In the genomic region with DNA sequence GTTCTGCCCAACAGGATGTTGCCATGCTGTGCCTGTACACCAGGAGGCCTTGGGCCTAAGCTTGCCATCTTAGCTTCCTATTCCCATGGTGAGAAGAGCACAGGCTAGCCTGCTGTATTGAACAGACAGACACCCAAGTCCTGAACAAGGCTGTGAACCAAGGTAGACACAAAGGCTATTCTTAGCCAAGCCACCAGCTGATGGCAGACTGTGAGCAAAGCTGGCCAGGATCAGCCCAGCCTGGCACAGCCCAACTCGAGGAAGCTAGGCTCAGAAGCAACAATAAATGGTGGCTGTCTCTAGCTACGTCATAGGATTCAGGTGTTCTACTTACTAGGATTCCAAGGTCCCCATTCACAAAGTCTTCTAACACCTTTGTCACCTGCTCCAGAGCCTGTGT, we compare ENCODE assay signal across 22 mouse cellular contexts. TPM values are rescaled to one million over a fixed set of nuclear protein-coding genes. Genes with fewer than 3 reads are reported as not detected.
DNase-seq lines count a peak whose midpoint lies in the region; ATAC-seq and TF ChIP-seq lines count a peak whose summit lies in the region.
"Had no signal": no experiment of that assay in that cellular context is flagged by ENCODE, and none has a peak within 500 bp of the region (broad histone marks: within the 10 kb centered on the region; RNA-seq: fewer than 3 reads in every experiment).

No protein-coding gene starts in this region.

- no peak for TF ChIP-seq CTCF in cerebellum, adult 2 months (IDR thresholded peaks at IDR 0.05; ENCODE audit: borderline replicate concordance, insufficient read depth, low read depth, low read length)

- H3K4me2 ChIP-seq in liver, embryonic 12.5 days: no peak overlapping the region

- 6% methylated on average over 2 of the region's 2 CpGs for WGBS in cerebellum, adult 2 months
- WGBS in liver, embryonic 12.5 days (ENCODE audit: insufficient replicate concordance): 62% methylated on average over 2 of the region's 2 CpGs

- no peaks in the 10 kb centered on the region for H3K9me3 ChIP-seq in liver, embryonic 12.5 days (replicated peaks)
- H3K9me3 ChIP-seq: G1E had no signal

- 0 out of 2 replicates have a peak overlapping the region, but pooled peaks have one; percentile 23 for H3K9ac ChIP-seq in liver, embryonic 12.5 days

- TF ChIP-seq POLR2A in cerebellum, adult 2 months (IDR thresholded peaks at IDR 0.05; ENCODE audit: borderline replicate concordance, insufficient read depth, low read length): no peak

- H3K4me3 ChIP-seq in cerebellum, adult 2 months (replicated peaks; ENCODE audit: insufficient read depth, low read depth, low read length): no peak overlapping the region
- no peak overlapping the region for H3K4me3 ChIP-seq in liver, embryonic 12.5 days

- H3K27ac ChIP-seq in cerebellum, adult 2 months (ENCODE audit: insufficient read depth, low read length): peak overlapping the region; percentile 39; the same call in 1 of the 2 replicates
- no peak overlapping the region for H3K27ac ChIP-seq in liver, embryonic 12.5 days

- H3K4me1 ChIP-seq in cerebellum, adult 2 months (ENCODE audit: control insufficient read depth, insufficient read depth, low read length): peaks cover 15% of the 10 kb centered on the region
- no peaks in the 10 kb centered on the region for H3K4me1 ChIP-seq in liver, embryonic 12.5 days

- H3K27me3 ChIP-seq in cerebellum, adult 2 months (ENCODE audit: control insufficient read depth, insufficient read depth, low read length): no peaks in the 10 kb centered on the region
- H3K27me3 ChIP-seq in liver, embryonic 12.5 days (replicated peaks): no peaks in the 10 kb centered on the region
- H3K27me3 ChIP-seq: CH12.LX, Patski had no signal

- peaks cover 89% of the 10 kb centered on the region for H3K36me3 ChIP-seq in liver, embryonic 12.5 days

- peak; percentile 27 to 38 for DNase-seq in cerebellum, adult 2 months
- DNase-seq in cerebellum, postnatal 10 days: no peak
- DNase-seq in cerebellum, postnatal 25 days: peak; percentile 40 to 51
- DNase-seq in cerebellum, postnatal 4 days (ENCODE audit: low spot score in 2 of 2): no peak
- DNase-seq in liver: no peak
- no peak for DNase-seq in heart, adult 11 months
- DNase-seq: adrenal gland, adult 2 months; adrenal gland, adult 8-10 months; adrenal gland, postnatal 10 days; adrenal gland, postnatal 14 days; adrenal gland, postnatal 25 days; adrenal gland, postnatal 36 days; B cell, adult 2 months; cerebellum, adult 11 months; cerebellum, adult 11-12 months had no signal

- ATAC-seq in liver, embryonic 12.5 days: no peak
- ATAC-seq in erythroid progenitor cell, adult 5-6 weeks (replicated peaks; ENCODE audit: low FRiP score, poor library complexity, severe bottlenecking): 0 out of 2 replicates have a peak, but pooled peaks have one; percentile 50
- ATAC-seq: activated CD4-positive, CD25-positive, alpha-beta regulatory T cell, adult 4 months; CD4-positive, CD25-positive, alpha-beta regulatory T cell, adult 4 months; Patski had no signal

RNA-seq across cellular contexts. Expression of gene Itpkc, which starts 15.8 kb away (rescaled TPM):
- 12.4 and 13.2 TPM in 2 replicates for polyA plus RNA-seq in cerebellum, adult 2 months (2012; rRNA removed)
- polyA plus RNA-seq in liver, embryonic 12.5 days (2016; fragmentation: Nextera tagmentation; extraction: Ambion mirVana): 3.5 and 4.1 TPM in 2 replicates
- 1.8 and 4.2 TPM in 2 replicates for total RNA-seq in erythroid progenitor cell, adult 5-6 weeks (2015; ENCODE audit: low replicate concordance)
- total RNA-seq in erythroid progenitor cell, adult 5-6 weeks (2017; ENCODE audit: low replicate concordance): 0.39 and 5.4 TPM in 2 replicates

RNA-seq across cellular contexts. Expression of gene Snrpa, which starts 16.6 kb away (rescaled TPM):
- 158 and 173 TPM in 2 replicates for polyA plus RNA-seq in cerebellum, adult 2 months (2012; rRNA removed)
- 150 and 163 TPM in 2 replicates for polyA plus RNA-seq in liver, embryonic 12.5 days (2016; fragmentation: Nextera tagmentation; extraction: Ambion mirVana)
- 41.1 and 41.9 TPM in 2 replicates for total RNA-seq in erythroid progenitor cell, adult 5-6 weeks (2015; ENCODE audit: low replicate concordance)
- 7.8 and 14.8 TPM in 2 replicates for total RNA-seq in erythroid progenitor cell, adult 5-6 weeks (2017; ENCODE audit: low replicate concordance)

RNA-seq across cellular contexts. Expression of gene BC024978, which starts 17.0 kb away (rescaled TPM):
- polyA plus RNA-seq in cerebellum, adult 2 months (2012; rRNA removed): 17.9 and 18.8 TPM in 2 replicates
- polyA plus RNA-seq in liver, embryonic 12.5 days (2016; fragmentation: Nextera tagmentation; extraction: Ambion mirVana): 1.5 TPM in 2 replicates
- total RNA-seq in erythroid progenitor cell, adult 5-6 weeks (2015; ENCODE audit: low replicate concordance): 0.84 and 9.4 TPM in 2 replicates
- not detected in 2 replicates for total RNA-seq in erythroid progenitor cell, adult 5-6 weeks (2017; ENCODE audit: low replicate concordance)

RNA-seq across cellular contexts. Expression of gene Coq8b, which starts 20.2 kb away (rescaled TPM):
- polyA plus RNA-seq in cerebellum, adult 2 months (2012; rRNA removed): 20.8 and 23.9 TPM in 2 replicates
- 14.2 and 15.7 TPM in 2 replicates for polyA plus RNA-seq in liver, embryonic 12.5 days (2016; fragmentation: Nextera tagmentation; extraction: Ambion mirVana)
- 2.9 TPM in 1 of 2 replicates, not detected in the other for total RNA-seq in erythroid progenitor cell, adult 5-6 weeks (2015; ENCODE audit: low replicate concordance)
- 7.7 TPM in 1 of 2 replicates, not detected in the other for total RNA-seq in erythroid progenitor cell, adult 5-6 weeks (2017; ENCODE audit: low replicate concordance)

RNA-seq across cellular contexts. Expression of gene Mia, which starts 31.7 kb away (rescaled TPM):
- 11.2 and 16.9 TPM in 2 replicates for polyA plus RNA-seq in cerebellum, adult 2 months (2012; rRNA removed)
- 0.29 and 0.45 TPM in 2 replicates for polyA plus RNA-seq in liver, embryonic 12.5 days (2016; fragmentation: Nextera tagmentation; extraction: Ambion mirVana)
- total RNA-seq in erythroid progenitor cell, adult 5-6 weeks (2015; ENCODE audit: low replicate concordance): not detected in 2 replicates
- total RNA-seq in erythroid progenitor cell, adult 5-6 weeks (2017; ENCODE audit: low replicate concordance): not detected in 2 replicates
- total RNA-seq: adrenal gland, adult 2 months; adrenal gland, postnatal 25 days had no signal
- polyA plus RNA-seq: adrenal gland, adult 2 months; Patski had no signal

Comparison
In these comparisons a context has a peak if more than half of its experiments do, and no peak if none do; other contexts are left out.
1. DNase-seq: peak in cerebellum, adult 2 months (2 of 2) and cerebellum, postnatal 25 days (2 of 2); none in cerebellum, postnatal 10 days (0 of 2), cerebellum, postnatal 4 days (0 of 2), liver (single experiment) and heart, adult 11 months (single experiment).